Mouse (Mus musculus) adrenal gland, postnatal 10 days (tissue): Measurements from ENCODE around the gene Mtx3. TPM values are rescaled to one million over a fixed set of nuclear protein-coding genes. Genes with fewer than 3 reads are reported as not detected.
"Not testable (repeated sequence)": the region's sequence is repeated elsewhere in the genome, so short reads cannot be mapped to it uniquely, and the experiment has no call there.

Experiments used
- DNase-seq: peaks from one replicate; pipeline ENCODE4 v3.0.0; 2021; ENCODE audit warnings: mixed read lengths
- long read RNA-seq, 2 experiments: library from polyadenylated mRNA; stranded (forward); transcript quantifications; one replicate each; pipeline ENCODE4 v2.0.0; 2021
- total RNA-seq, 2 experiments: library from RNA; stranded (reverse); gene quantifications; 2 replicates each; pipeline ENCODE4 v1.2.3; 2021

Mtx3 gene
- 10 to 100 TPM; 14.5 to 26.9 TPM for total RNA-seq
- long read RNA-seq, experiment 1: 0 reads
- long read RNA-seq, experiment 2, partial matches to known transcripts: 0 of 1 reads
- long read RNA-seq, experiment 2, other reads (novel, unspliced or antisense): 1 of 1 reads

DNA sequence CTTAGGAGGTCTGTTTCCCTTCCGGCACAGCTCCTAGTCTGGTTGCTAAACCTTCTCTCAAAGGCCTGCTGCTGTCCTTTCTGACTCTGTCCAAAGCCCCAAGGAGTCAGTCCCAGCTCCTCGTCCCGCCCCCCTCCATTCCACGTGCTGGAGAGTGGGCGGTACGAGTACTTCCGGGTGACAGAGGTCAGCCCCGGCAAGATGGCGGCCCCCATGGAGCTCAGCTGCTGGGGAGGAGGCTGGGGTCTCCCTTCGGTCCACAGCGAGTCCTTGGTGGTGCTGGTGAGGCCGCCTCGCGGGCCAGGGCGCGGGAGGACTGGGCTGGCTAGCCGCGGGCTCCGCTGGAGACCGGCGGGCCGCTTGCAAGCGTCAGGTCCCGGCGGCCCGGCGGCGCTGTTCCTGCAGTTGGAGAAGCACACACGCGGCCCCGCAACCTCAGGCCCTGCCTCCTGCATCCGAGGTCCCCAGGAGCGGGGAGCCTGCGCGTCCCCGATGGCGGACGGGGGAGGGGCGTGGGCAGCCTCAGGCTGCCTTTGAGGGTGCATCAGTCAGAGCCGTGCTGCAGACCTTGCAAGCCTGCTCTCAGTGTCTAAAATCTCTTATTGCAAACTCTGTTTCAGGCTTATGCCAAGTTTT lies at the start of gene Mtx3:
Gene Mtx3 (plus strand): TSS at position 175 of the 636 bp plus-strand sequence.
- peak; percentile 92 for DNase-seq

DNA sequence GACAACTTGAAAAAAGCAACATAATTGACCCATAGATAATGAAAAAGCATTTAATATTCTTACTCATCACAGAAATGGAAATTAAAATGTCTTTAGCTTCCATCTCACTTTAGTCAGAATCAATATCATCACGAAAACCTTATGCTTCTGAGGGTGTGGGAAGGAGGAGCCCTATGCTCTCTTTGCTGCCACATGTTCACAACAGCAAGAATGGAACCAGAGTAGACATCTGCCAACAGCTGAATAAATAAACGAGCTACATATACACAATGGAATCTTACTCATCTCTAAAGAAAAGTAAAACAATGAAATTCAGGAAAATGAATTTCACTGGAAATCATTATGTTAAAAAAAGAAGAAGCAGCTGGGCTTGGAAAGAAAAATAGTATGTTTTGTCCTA lies 45.7 kb upstream of the Mtx3 start:
- no peak for DNase-seq

DNA sequence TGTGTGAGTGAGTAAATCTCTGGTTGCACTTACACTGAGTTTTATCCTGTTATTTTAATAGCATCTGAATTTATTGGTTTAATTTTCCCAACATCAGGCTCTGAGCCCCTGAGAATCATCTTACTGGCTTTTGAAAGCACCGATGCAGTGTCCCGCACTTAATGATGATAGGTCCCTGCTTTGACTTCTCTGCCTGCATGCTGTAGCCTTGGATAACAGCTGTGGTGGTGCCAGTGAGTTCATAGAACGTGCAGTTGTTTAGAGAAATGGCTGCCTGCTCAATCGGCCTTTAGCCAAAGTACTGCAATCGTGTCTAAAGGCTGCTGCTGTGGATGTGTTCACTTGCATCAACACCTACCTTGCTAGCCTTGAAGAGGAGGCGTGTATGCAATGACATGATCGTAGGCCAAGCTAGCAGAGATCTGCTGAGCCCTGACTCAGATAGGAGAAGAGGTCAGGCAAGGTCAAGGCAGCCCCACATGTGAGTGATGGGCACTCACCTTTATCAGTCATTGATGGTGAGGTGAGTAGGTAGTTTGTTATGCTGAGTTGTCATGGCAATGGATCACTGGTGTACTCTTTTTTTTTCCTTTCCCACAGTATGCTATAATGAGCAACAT lies 45.1 kb upstream of the Mtx3 start:
- no peak for DNase-seq

DNA sequence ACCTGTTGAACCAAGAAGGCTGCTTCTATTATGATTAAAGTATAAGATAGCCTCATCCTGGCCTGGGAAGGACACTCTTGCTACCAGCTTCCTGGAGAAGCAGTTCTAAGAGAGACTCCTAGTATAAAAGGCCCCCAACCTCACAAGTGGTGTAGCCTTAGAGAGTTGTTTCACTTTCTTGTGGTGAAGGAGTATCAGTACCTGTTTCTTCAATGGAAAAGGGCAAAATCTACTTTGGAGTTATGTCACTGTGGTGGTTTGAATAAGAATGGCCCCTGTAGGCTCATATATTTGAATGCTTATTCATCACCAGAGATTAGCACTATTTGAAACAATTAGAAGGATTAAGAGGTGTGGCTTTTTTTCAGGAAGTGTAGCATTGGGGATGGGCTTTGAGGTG lies 37.8 kb upstream of the Mtx3 start:
- DNase-seq: no peak

DNA sequence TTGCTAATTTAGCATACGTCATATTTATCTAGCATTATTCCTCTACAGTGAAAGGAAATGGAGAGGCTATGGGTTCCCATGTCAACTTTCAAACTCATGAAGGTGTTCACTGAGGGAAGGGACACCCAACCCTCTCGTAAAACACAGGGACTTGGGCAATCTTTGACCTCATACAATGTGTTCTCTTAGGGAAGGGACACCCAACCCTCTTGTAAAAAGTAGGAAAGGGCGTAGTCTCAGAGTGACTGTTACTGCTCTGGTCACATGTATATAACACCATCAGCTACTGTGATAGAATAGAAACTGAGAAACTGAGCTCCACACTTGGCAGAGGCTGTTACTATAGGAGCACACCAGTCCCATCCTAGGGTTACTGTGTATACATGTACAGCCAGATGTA lies 36.7 kb upstream of the Mtx3 start:
- DNase-seq: no peak

DNA sequence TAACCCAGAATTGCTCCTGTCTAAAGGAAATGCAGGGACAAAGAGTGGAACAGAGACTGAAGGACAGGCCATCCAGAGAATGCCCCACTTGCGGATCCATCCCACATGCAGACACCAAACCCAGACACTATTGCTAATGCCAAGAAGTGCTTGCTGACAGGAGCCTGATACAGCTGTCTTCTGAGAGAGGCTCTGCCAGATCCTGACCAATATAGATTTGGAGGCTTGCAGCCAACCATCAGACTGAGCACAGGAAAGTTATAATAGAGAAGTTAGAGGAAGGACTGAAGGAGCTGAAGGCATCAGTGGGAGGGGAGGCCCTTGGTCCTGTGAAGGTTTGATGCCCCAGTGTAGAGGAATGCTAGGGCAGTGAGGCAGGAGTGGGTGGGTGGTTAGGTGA lies 34.0 kb upstream of the Mtx3 start:
- not testable (repeated sequence) for DNase-seq

DNA sequence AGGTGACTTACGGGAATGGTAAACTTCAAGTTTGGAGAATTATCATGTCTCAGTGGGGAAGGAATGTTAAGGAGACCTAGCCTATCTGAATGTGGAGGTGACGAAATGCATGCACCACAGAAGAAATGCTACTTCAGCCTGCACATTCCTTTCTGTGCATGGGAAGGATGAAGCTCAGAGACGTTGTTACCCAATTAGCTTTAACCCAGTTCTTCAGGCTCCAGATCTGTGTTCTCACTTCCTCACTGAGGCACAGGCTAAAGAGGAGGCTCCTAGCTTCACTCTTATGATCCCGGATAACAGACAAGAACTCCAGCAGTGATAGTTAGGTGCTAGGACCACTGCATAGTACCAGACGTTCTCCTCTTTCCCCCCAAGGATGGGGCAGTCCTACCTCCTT lies 28.2 kb upstream of the Mtx3 start:
- DNase-seq: no peak

DNA sequence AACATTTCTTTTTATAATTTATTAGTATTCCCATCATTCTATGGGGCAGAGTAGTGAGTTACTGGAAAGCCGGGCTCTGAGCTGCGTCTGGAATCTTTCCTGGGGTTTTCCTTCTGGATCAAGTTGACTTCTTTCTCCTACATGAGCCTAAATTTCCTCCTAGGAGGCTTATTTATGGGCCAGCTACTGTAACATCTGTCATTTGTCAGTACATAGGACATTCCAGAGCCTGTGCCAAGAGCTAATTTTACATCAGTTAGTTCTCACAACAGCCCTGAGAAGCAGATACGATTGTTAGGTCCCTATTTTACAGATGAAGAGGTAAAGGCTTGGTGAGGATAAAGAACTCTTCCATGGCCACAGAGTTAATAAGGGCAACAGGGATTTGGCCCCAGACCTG lies 27.2 kb upstream of the Mtx3 start:
- no peak for DNase-seq

DNA sequence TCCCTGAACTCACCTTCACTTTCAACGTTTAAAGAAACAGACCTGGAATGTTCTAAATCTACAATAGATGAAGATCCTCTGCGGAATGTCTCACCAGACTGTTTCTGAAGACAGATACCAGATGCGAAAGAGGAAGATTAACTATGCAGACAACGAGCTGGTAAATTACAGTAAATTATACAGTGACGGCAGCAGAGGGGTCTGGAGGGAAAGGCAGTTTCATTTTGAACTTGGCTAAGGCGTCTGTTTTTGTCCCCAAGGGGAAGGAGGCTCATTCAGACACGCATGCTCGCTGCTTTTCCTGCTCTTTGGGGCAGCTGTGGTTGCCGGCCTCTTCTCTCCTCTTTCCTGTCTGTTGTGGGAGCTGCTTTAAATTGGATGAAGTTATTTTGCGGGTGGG lies 15.7 kb upstream of the Mtx3 start:
- no peak for DNase-seq

DNA sequence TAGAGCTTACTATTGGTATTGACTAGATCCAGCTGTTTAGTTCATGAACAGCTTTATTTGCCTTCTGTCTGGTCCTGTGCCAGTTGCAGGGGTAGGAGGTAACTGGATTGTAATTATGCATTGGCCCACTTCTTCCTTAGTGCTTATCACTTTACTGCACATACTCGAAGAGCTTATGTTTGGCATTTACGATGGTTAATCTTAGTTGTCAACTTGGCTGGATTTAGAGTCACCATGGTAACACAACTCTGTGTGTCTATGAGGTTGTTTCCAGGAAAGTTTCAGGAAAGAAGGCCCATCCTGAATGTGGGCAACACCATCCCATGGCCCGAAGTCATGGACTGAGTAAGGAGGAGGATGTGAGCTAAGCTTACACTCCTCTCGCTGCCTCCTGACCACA lies 11.4 kb upstream of the Mtx3 start:
- DNase-seq: no peak

DNA sequence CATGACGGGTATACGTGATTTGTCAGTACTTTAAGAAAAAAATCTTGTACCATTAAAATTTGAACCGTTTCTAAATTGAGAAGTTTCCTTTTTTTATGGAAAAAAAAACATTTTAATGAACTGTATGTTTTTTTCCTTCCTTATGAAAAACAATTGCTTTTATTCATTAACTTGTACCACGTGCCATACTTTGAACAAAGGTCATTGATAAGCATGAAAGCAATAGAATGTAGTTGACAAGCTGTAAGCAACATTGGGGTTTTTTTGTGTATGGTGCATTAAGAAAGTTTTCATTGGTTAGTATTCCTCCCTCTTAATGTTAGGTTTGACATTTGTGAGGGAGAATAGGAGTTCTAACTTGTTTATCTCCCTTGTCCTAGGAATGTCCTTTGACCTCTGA lies 1.9 kb downstream of the Mtx3 start:
- DNase-seq: no peak

DNA sequence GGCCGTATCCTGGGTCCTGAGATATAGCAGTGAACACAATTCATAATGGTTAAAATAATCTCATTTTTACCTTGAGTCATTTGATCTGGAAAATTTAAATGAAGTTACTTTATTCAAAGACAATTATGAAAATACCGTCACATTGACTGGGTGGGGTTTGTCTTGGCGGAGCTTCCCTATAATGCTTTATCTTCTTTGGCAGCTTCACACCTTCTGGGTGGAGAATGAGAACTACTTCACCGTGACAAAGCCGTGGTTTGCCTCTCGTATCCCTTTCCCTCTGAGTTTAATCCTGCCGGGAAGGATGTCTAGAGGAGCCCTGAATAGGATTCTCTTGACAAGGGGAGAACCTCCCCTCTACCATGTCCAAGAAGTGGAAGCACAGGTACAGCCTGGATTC lies 2.8 kb downstream of the Mtx3 start:
- no peak for DNase-seq

DNA sequence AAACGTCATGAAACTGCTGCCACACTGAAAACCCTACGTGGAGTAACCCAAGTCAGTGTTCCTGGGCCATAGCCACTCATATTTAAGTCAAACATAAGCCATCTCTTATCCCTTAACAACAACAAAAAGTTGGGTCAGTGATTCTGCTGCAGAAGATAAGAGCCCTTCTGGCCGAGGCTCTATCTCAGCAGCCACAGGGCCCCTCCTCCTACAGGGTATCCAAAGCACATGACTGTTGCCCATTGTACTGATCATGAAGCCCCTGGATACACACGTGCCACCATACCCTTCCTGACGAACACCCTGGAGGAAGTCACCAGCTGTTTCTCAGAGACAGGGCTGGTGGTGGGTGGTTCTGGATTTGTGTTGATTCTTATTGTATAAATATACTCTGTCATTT lies 3.4 kb downstream of the Mtx3 start:
- no peak for DNase-seq

DNA sequence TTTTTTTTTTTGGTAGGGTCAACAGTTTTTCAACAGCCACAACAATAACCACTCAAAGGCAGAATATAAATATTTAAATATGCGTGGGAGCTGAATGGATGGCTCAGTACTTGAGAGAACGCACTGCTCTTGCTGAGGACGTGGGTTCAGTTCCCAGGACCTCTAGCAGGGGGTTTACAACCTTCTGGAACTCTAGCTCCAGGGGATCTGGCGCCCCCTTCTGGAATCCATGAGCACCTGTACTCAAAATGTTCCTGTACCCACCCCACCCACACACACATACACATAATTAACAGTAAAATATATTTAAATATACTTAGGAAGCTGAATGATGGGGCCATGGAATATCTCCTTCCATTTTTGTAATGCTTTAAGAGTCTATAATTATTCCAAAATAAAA lies 11.3 kb downstream of the Mtx3 start:
- DNase-seq: no peak

DNA sequence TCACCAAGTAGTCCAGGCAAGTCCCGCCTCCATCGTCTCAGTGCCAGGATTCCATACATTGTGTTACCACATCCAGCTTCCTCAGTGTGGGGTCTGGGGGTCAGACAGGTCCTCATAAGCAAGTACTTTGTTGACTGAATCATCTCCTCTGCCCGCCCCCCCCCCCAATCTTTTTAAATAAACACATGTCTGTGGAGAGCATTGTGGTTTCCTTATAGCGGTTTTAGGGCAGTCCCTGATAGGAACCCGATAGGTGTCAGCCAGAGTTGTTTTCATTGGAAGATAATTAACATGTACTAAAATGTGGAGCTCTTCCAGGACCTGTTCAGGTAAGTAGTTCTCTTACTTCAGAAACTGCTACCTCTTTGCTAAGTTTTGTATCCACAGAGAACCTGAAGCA lies 14.2 kb downstream of the Mtx3 start:
- no peak for DNase-seq

DNA sequence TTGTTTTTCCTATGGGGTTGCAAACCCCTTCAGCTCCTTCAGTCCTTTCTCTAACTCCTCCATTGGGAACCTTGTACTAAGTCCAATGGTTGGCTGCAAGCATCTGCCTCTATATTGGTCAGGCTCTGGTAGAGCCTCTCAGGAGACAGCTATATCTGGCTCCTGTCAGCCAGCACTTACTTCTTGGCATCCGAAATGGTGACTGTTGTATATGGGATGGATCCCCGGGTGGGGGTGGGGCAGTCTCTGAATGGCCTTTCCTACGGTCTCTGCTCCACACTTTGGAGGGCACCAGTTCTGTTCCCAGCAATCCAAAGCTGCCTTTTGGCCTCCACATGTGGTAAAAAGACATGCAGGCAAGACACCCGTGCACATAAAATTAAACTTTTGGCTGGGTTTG lies 15.4 kb downstream of the Mtx3 start:
- DNase-seq: no peak

DNA sequence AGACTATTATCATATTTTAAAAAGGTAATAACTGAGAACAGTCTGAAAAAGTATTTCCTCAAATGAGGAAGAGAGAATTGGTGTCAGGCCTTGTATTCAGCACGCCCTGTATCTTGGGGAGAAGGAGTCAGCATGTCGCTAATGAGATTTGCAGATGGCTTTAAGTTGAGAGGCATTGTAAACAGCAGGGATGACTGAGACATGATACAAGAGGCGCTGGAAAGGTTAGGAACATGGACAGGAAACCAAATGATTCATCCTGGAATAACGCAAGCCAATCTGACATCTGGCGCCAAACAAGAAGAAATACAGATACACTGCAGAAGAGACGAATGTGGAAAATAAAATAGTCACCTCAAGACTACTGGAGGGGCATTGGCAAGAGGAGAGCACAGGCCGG lies 20.8 kb downstream of the Mtx3 start:
- DNase-seq: no peak

DNA sequence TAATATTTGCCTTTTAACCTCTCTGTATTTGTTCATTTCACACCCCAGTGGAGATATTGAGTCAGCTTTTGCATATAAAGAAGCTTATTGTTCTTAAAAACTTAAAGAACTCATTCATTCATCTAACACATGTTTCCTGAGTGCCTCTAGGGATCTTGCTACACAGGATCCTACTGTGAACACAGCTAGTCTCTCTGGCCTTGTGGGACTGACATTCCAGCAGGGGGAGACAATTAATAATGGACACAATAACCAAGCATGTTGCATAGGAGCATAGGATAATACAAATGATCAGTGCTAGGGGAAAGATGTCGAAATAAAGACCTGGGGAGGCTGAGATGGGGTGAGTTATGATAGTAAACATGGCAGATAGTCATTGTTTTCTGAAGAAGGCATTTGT lies 22.1 kb downstream of the Mtx3 start:
- DNase-seq: no peak

DNA sequence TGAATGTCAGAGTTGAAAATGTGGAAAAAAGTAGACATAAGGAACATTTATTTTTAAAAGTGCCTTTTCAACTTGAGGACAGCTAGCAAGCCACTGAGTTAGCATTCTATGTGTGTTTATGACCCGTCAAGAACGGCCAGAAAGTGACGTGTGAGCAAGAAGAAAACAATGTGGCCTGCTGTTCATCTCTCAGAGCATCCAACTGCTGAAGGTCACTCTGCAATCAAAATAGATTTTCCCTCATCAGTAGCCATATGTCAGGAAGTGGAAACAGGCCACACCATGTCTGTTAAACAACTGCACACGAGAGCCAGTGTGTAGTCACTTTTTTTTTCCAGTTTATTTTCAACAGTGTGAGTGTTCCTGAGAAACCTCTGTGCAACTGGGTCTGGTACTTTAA lies 35.0 kb downstream of the Mtx3 start:
- no peak for DNase-seq

DNA sequence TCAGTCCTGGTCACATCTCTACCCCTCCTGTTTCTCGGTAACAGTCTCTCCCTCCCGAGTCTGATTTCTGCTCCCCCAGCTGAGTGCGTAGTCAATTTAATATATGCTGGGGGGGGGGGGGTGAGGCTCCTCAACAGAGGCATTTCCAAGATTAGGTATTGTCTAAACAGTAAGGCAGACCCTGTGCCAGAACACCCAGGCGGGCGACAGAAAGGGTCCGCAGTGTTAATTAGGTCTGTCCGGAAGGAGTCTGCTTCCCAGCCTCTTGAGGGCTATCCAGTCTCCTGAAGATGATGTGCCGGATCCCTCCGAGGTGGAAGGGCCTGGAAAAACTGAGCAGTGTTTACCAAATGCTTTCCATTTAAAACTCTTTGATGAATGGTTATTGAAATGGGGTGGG lies 35.4 kb downstream of the Mtx3 start:
- DNase-seq: no peak

DNA sequence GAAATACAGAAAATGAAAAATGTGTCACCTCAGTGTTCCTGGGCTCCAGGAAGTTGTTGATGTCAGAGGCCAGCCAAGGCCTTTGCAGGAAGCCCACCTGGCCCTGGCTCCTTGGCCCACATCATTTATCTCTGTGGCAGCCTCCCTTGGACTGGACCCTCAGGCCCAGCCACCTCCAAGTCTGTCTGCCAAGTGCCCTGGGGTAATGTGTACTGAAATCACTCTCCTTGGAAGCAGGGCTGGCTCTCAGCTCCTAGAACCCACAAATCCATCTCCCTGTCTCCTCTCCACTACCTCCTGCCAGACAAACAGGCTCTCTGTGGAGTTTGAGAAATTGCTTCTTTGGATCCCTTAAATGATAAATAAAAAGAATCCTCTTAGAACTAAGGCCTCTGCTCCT lies 36.0 kb downstream of the Mtx3 start:
- DNase-seq: no peak

DNA sequence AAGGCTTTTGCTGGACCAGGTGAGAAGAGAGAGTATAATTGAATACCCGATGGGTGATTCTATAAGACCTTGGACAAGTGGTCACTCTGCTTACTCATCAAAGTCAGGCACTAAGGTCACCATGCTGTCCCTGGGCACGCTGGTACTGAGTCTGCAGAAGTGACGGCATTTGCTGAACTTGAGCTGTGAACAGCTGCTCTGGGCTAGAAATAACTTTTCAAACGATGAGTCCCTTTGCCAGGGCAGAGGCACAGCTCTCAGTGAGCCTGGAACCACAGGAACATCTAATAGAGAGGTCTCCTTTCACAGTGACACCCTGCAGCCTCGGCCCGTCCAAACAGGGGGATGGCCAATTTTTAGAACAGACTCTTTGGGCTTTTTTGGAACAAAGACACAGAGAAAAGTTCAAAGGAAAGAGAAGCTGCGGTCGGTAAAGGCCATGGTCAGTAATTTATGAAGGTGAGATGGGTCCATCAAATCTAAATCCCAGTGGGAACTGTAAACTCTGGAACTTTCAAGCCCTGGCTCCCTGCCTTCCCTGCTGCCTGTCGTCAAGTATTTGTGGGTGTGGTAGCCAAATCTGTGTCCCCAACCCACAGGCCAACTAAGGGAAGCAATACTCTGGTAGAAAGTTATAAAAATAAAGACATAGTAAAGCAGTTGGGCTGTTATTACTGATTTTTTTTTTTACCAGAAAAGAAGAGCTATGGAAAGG lies 37.9 kb downstream of the Mtx3 start:
- peak; percentile 38 for DNase-seq

DNA sequence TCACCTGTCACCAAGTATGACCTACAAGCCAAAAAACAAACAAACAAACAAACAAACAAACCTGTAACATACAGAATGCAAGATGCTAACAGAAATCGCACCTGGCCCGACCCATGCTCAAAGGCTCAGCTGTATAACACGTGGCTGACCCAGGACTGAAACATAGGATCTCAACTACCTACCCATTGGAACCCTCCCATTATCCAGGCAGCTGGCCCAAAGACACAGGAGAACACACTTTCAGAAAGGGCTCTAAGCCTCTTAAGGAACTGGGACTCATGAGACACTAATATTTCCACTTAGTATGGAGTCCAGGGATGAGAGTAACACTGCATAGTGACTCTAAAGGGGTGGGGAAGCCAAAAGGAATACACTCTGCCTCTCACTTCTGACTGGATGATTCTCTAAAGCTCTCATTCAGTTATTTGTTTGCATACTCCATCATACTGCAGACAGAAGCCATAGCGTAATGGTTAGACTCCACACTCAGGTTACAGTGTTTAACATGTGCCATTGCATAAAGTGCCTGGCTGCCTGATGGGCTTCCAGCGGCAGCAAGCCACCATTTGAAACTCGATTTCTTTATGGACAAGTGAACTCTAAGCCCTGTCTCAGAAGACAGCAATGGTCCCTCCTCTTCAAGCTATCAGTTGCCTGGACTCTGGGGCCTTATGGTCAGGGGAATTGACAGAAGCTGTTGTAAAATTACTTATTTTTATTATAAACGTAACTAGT lies 38.6 kb downstream of the Mtx3 start:
- no peak for DNase-seq
